8 mouse cellular contexts compared by ENCODE assay signal in genomic region chr16:87494955-87495655, GRCm38 (mm10). TPM values are rescaled to one million over a fixed set of nuclear protein-coding genes. Genes with fewer than 3 reads are reported as not detected.
DNase-seq lines count a peak whose midpoint lies in the region; ATAC-seq and TF ChIP-seq lines count a peak whose summit lies in the region.

No protein-coding gene starts in this region.

- H3K36me3 ChIP-seq in heart, adult 2 months (ENCODE audit: control insufficient read depth, insufficient read depth, low read length), result peaks cover 7% of the 10 kb centered on the region
- H3K36me3 ChIP-seq in thymus, adult 2 months (ENCODE audit: control insufficient read depth, insufficient read depth, low read length), result peaks cover 27% of the 10 kb centered on the region
- peaks cover 35% of the 10 kb centered on the region for H3K36me3 ChIP-seq in heart, postnatal 0 days (replicated peaks; ENCODE audit: control insufficient read depth, insufficient read depth, low read length)
- H3K36me3 ChIP-seq in macrophage (ENCODE audit: inconsistent target), result peaks cover 35% of the 10 kb centered on the region

- H3K79me2 ChIP-seq in heart, adult 2 months (replicated peaks; ENCODE audit: control insufficient read depth, insufficient read depth, low read length), result no peaks in the 10 kb centered on the region; the same call in 1 of the 2 replicates
- peaks cover 47% of the 10 kb centered on the region for H3K79me2 ChIP-seq in macrophage (ENCODE audit: inconsistent target)

- H3K4me1 ChIP-seq in heart, adult 2 months (ENCODE audit: control insufficient read depth, insufficient read depth, low read length), result peaks cover 4% of the 10 kb centered on the region
- peaks cover 5% of the 10 kb centered on the region for H3K4me1 ChIP-seq in thymus, adult 2 months (replicated peaks; ENCODE audit: control insufficient read depth, insufficient read depth, low read length)
- peaks cover 15% of the 10 kb centered on the region for H3K4me1 ChIP-seq in heart, postnatal 0 days (ENCODE audit: control insufficient read depth, insufficient read depth)

- H3K27ac ChIP-seq in heart, adult 2 months, result peak overlapping the region; percentile 80
- no peak overlapping the region for H3K27ac ChIP-seq in thymus, adult 2 months (ENCODE audit: control insufficient read depth, insufficient read depth, low read length)
- peak overlapping the region; percentile 89 for H3K27ac ChIP-seq in heart, postnatal 0 days (ENCODE audit: low read depth)
- H3K27ac ChIP-seq in macrophage, result peak overlapping the region; percentile 51

- no peaks in the 10 kb centered on the region for H3K9me3 ChIP-seq in heart, postnatal 0 days (replicated peaks; ENCODE audit: control insufficient read depth, low read length)

- H3K4me2 ChIP-seq in heart, postnatal 0 days (ENCODE audit: low read depth, low read length), result peak overlapping the region; percentile 81

- intact Hi-C loops in heart, adult 2 months (cut with DNase I), result loop anchor here (1.0 to 5.0 kb wide), 3 partner anchors 40 to 202 kb away; partner anchors contain the start of genes Bach1 and Ltn1
- intact Hi-C loops in heart, postnatal 25 days (cut with DNase I), result loop anchor here (2.0 to 5.0 kb wide), 2 partner anchors 38 to 54 kb away; partner anchors contain the start of gene Rwdd2b

- WGBS in heart, adult 2 months, result under 1% methylated on average over 39 of the region's 39 CpGs
- WGBS in thymus, adult 2 months, result under 1% methylated on average over 39 of the region's 39 CpGs
- WGBS in heart, postnatal 0 days, result under 1% methylated on average over 39 of the region's 39 CpGs
- 1% methylated on average over 38 of the region's 39 CpGs for WGBS in macrophage (ENCODE audit: missing documents)

- H3K4me3 ChIP-seq in heart, adult 2 months, result peak overlapping the region; percentile 93
- peak overlapping the region; percentile 85 for H3K4me3 ChIP-seq in thymus, adult 2 months (ENCODE audit: control insufficient read depth, insufficient read depth, low read length)
- peak overlapping the region; percentile 89 for H3K4me3 ChIP-seq in heart, postnatal 0 days (ENCODE audit: low read depth, low read length)
- peak overlapping the region; percentile 95 for H3K4me3 ChIP-seq in macrophage (ENCODE audit: inconsistent target)

- DNase-seq in heart, adult 2 months, result no peak
- DNase-seq in heart, postnatal 25 days (ENCODE audit: low spot score), result no peak
- no peak for DNase-seq in thymus, adult 2 months
- DNase-seq in thymus, postnatal 4 days, result no peak
- no peak for DNase-seq in heart, postnatal 0 days (ENCODE audit: low spot score)
- no peak for DNase-seq in ovary, postnatal 14 days (ENCODE audit: low spot score)
- no peak for DNase-seq in spleen, adult 18-20 months

- no peak for TF ChIP-seq CTCF in heart, adult 2 months (IDR thresholded peaks at IDR 0.05)
- TF ChIP-seq CTCF in thymus, adult 2 months (IDR thresholded peaks at IDR 0.05; ENCODE audit: borderline replicate concordance, control insufficient read depth, extremely low read depth, insufficient read depth, low read length, poor library complexity), result no peak
- TF ChIP-seq CTCF in heart, postnatal 0 days (IDR thresholded peaks at IDR 0.05; ENCODE audit: low read depth), result no peak

- no peaks in the 10 kb centered on the region for H3K27me3 ChIP-seq in heart, adult 2 months (ENCODE audit: control insufficient read depth, insufficient read depth, low read length)
- no peaks in the 10 kb centered on the region for H3K27me3 ChIP-seq in thymus, adult 2 months (ENCODE audit: control insufficient read depth, insufficient read depth, low read length)
- H3K27me3 ChIP-seq in heart, postnatal 0 days (ENCODE audit: control insufficient read depth, insufficient read depth, low read length), result no peaks in the 10 kb centered on the region

- peak; percentile 29 for ATAC-seq in heart, postnatal 0 days (ENCODE audit: insufficient read depth, low read depth)

- TF ChIP-seq POLR2A in heart, adult 2 months (IDR thresholded peaks at IDR 0.05; ENCODE audit: insufficient read depth, low read depth, low read length), result no peak
- no peak for TF ChIP-seq POLR2A in thymus, adult 2 months (IDR thresholded peaks at IDR 0.05; ENCODE audit: control insufficient read depth, extremely low read depth, insufficient read depth, low read length, poor library complexity)

- no peak for TF ChIP-seq EP300 in heart, adult 2 months (IDR thresholded peaks at IDR 0.05; ENCODE audit: insufficient read depth, low read depth, low read length)
- TF ChIP-seq EP300 in heart, postnatal 0 days (IDR thresholded peaks at IDR 0.05; ENCODE audit: low read depth), result no peak

- H3K9ac ChIP-seq in heart, adult 2 months (ENCODE audit: low read depth, low read length), result peak overlapping the region; percentile 81
- H3K9ac ChIP-seq in heart, postnatal 0 days (replicated peaks; ENCODE audit: low read depth, low read length), result peak overlapping the region; percentile 96

RNA-seq across cellular contexts. Expression of gene Cct8, which starts 0.6 kb away (rescaled TPM):
- total RNA-seq in heart, adult 2 months (2021), result 100 to 1,000 TPM; 149 to 164 TPM
- 32.0 and 94.8 TPM in 2 replicates for polyA plus RNA-seq in heart, adult 2 months (2012; rRNA removed)
- 100 to 1,000 TPM; 144 to 174 TPM for total RNA-seq in heart, postnatal 25 days (2021)
- 36.1 and 37.7 TPM in 2 replicates for polyA plus RNA-seq in thymus, adult 2 months (2012; rRNA removed)
- total RNA-seq in heart, postnatal 0 days (2014; rRNA removed; ENCODE audit: low replicate concordance), result 89.7 and 126 TPM in 2 replicates
- polyA plus RNA-seq in heart, postnatal 0 days (2015; fragmentation: Nextera tagmentation; extraction: Ambion mirVana), result 202 and 213 TPM in 2 replicates
- total RNA-seq in macrophage (2018; cell fraction: chromatin; rRNA removed), result 100 to 1,000 TPM in 20 of 26 experiments, 10 to 100 TPM in 6; 78.9 to 170 (median 118) TPM
- 100 to 1,000 TPM in 16 of 26 experiments, 10 to 100 TPM in 10; 89.0 to 112 (median 102) TPM for total RNA-seq in macrophage (2018; cell fraction: cytosol; rRNA removed)
- total RNA-seq in macrophage (2018; cell fraction: nucleus; rRNA removed), result 100 to 1,000 TPM in 5 of 26 experiments, 10 to 100 TPM in 21; 63.8 to 120 (median 88.3) TPM
- 108 to 198 TPM (median 124 TPM) in 3 replicates for polyA plus RNA-seq in macrophage (2018)

RNA-seq across cellular contexts. Expression of gene Usp16, which starts 40.6 kb away (rescaled TPM):
- total RNA-seq in heart, adult 2 months (2021), result 10 to 100 TPM; 43.2 to 47.2 TPM
- 22.9 and 33.1 TPM in 2 replicates for polyA plus RNA-seq in heart, adult 2 months (2012; rRNA removed)
- 10 to 100 TPM; 46.1 to 47.1 TPM for total RNA-seq in heart, postnatal 25 days (2021)
- 17.4 and 26.8 TPM in 2 replicates for polyA plus RNA-seq in thymus, adult 2 months (2012; rRNA removed)
- total RNA-seq in heart, postnatal 0 days (2014; rRNA removed; ENCODE audit: low replicate concordance), result 76.8 and 220 TPM in 2 replicates
- 36.1 and 40.8 TPM in 2 replicates for polyA plus RNA-seq in heart, postnatal 0 days (2015; fragmentation: Nextera tagmentation; extraction: Ambion mirVana)
- total RNA-seq in macrophage (2018; cell fraction: chromatin; rRNA removed), result 100 to 1,000 TPM in 25 of 26 experiments, 10 to 100 TPM in 1; 94.6 to 405 (median 169) TPM
- 10 to 100 TPM; 31.0 to 76.6 (median 43.8) TPM for total RNA-seq in macrophage (2018; cell fraction: cytosol; rRNA removed)
- 100 to 1,000 TPM in 17 of 26 experiments, 10 to 100 TPM in 9; 66.8 to 253 (median 120) TPM for total RNA-seq in macrophage (2018; cell fraction: nucleus; rRNA removed)
- 37.7 to 90.8 TPM (median 40.3 TPM) in 3 replicates for polyA plus RNA-seq in macrophage (2018)

RNA-seq across cellular contexts. Expression of gene Rwdd2b, which starts 54.7 kb away (rescaled TPM):
- total RNA-seq in heart, adult 2 months (2021), result 1 to 10 TPM; 5.1 to 5.6 TPM
- polyA plus RNA-seq in heart, adult 2 months (2012; rRNA removed), result 2.5 and 5.0 TPM in 2 replicates
- total RNA-seq in heart, postnatal 25 days (2021), result 1 to 10 TPM; 4.9 to 5.8 TPM
- polyA plus RNA-seq in thymus, adult 2 months (2012; rRNA removed), result 9.3 and 9.5 TPM in 2 replicates
- 4.0 and 6.0 TPM in 2 replicates for total RNA-seq in heart, postnatal 0 days (2014; rRNA removed; ENCODE audit: low replicate concordance)
- 9.1 and 10.3 TPM in 2 replicates for polyA plus RNA-seq in heart, postnatal 0 days (2015; fragmentation: Nextera tagmentation; extraction: Ambion mirVana)
- 1 to 10 TPM; 1.4 to 9.8 (median 5.1) TPM for total RNA-seq in macrophage (2018; cell fraction: chromatin; rRNA removed)
- total RNA-seq in macrophage (2018; cell fraction: cytosol; rRNA removed), result 1 to 10 TPM; 3.4 to 9.5 (median 6.5) TPM
- total RNA-seq in macrophage (2018; cell fraction: nucleus; rRNA removed), result 10 to 100 TPM in 1 of 26 experiments, 1 to 10 TPM in 25; 2.1 to 10.5 (median 5.7) TPM
- polyA plus RNA-seq in macrophage (2018), result 5.6 to 7.7 TPM (median 7.2 TPM) in 3 replicates

RNA-seq across cellular contexts. Expression of gene Map3k7cl, which starts 58.0 kb away (rescaled TPM):
- 1 to 10 TPM; 2.0 to 2.2 TPM for total RNA-seq in heart, adult 2 months (2021)
- polyA plus RNA-seq in heart, adult 2 months (2012; rRNA removed), result 1.5 and 1.6 TPM in 2 replicates
- 1 to 10 TPM; 2.2 to 2.3 TPM for total RNA-seq in heart, postnatal 25 days (2021)
- polyA plus RNA-seq in thymus, adult 2 months (2012; rRNA removed), result 3.9 and 4.1 TPM in 2 replicates
- 0.43 and 3.6 TPM in 2 replicates for total RNA-seq in heart, postnatal 0 days (2014; rRNA removed; ENCODE audit: low replicate concordance)
- polyA plus RNA-seq in heart, postnatal 0 days (2015; fragmentation: Nextera tagmentation; extraction: Ambion mirVana), result 0.73 and 1.0 TPM in 2 replicates
- not detected for total RNA-seq in macrophage (2018; cell fraction: chromatin; rRNA removed)
- total RNA-seq in macrophage (2018; cell fraction: cytosol; rRNA removed), result not detected
- total RNA-seq in macrophage (2018; cell fraction: nucleus; rRNA removed), result not detected
- not detected in 3 replicates for polyA plus RNA-seq in macrophage (2018)
